ENCODE assay signal across 9 mouse cellular contexts in genomic region chr7:67672650-67673049, GRCm38 (mm10). TPM values are rescaled to one million over a fixed set of nuclear protein-coding genes. Genes with fewer than 3 reads are reported as not detected.
DNase-seq lines count a peak whose midpoint lies in the region; ATAC-seq lines count a peak whose summit lies in the region.
"Had no signal": no experiment of that assay in that cellular context is flagged by ENCODE, and none has a peak within 500 bp of the region (broad histone marks: within the 10 kb centered on the region; RNA-seq: fewer than 3 reads in every experiment).

No protein-coding gene starts in this region.

- H3K9me3 ChIP-seq in heart, embryonic 15.5 days (replicated peaks), result no peaks in the 10 kb centered on the region; the same call in 1 of the 2 replicates
- no peaks in the 10 kb centered on the region for H3K9me3 ChIP-seq in liver, embryonic 13.5 days (replicated peaks)
- no peaks in the 10 kb centered on the region for H3K9me3 ChIP-seq in neural tube, embryonic 14.5 days (ENCODE audit: control insufficient read depth, low read length)

- no peak overlapping the region for H3K9ac ChIP-seq in heart, embryonic 15.5 days
- no peak overlapping the region for H3K9ac ChIP-seq in liver, embryonic 13.5 days
- H3K9ac ChIP-seq in neural tube, embryonic 14.5 days (replicated peaks; ENCODE audit: low read depth, low read length), result no peak overlapping the region

- peak; percentile 92 for ATAC-seq in CD4-positive, CD25-positive, alpha-beta regulatory T cell, adult 4 months
- ATAC-seq in heart, embryonic 15.5 days (replicated peaks; ENCODE audit: insufficient number of reproducible peaks, insufficient read depth, low FRiP score, low read depth), result peak; percentile 61
- no peak for ATAC-seq in liver, embryonic 13.5 days (ENCODE audit: low read depth)
- peak; percentile 69 for ATAC-seq in neural tube, embryonic 14.5 days (ENCODE audit: low read depth)

- peaks cover 18% of the 10 kb centered on the region for H3K4me1 ChIP-seq in heart, embryonic 15.5 days (replicated peaks)
- H3K4me1 ChIP-seq in liver, embryonic 13.5 days (replicated peaks), result no peaks in the 10 kb centered on the region
- H3K4me1 ChIP-seq in neural tube, embryonic 14.5 days (ENCODE audit: control insufficient read depth, insufficient read depth, low read length), result no peaks in the 10 kb centered on the region

- no peak overlapping the region for H3K4me2 ChIP-seq in heart, embryonic 15.5 days
- H3K4me2 ChIP-seq in liver, embryonic 13.5 days, result no peak overlapping the region
- H3K4me2 ChIP-seq in neural tube, embryonic 14.5 days (ENCODE audit: low read depth, low read length), result no peak overlapping the region

- 3% methylated on average over 10 of the region's 10 CpGs for WGBS in heart, embryonic 15.5 days
- WGBS in liver, embryonic 13.5 days (ENCODE audit: insufficient replicate concordance), result 11% methylated on average over 10 of the region's 10 CpGs
- 13% methylated on average over 10 of the region's 10 CpGs for WGBS in neural tube, embryonic 14.5 days

- no peak overlapping the region for H3K27ac ChIP-seq in heart, embryonic 15.5 days
- no peak overlapping the region for H3K27ac ChIP-seq in liver, embryonic 13.5 days
- H3K27ac ChIP-seq in neural tube, embryonic 14.5 days (ENCODE audit: low read depth, low read length), result no peak overlapping the region

- H3K27me3 ChIP-seq in heart, embryonic 15.5 days, result no peaks in the 10 kb centered on the region
- no peaks in the 10 kb centered on the region for H3K27me3 ChIP-seq in liver, embryonic 13.5 days
- no peaks in the 10 kb centered on the region for H3K27me3 ChIP-seq in neural tube, embryonic 14.5 days (ENCODE audit: control insufficient read depth, insufficient read depth, low read length)

- H3K4me3 ChIP-seq in heart, embryonic 15.5 days, result no peak overlapping the region
- no peak overlapping the region for H3K4me3 ChIP-seq in liver, embryonic 13.5 days (replicated peaks)
- H3K4me3 ChIP-seq in neural tube, embryonic 14.5 days (ENCODE audit: low read depth, low read length), result no peak overlapping the region
- H3K4me3 ChIP-seq: erythroblast, embryonic 14.5 days had no signal

- DNase-seq in brain, adult 2 months (ENCODE audit: low read depth, low spot score), result peak; percentile 96
- peak; percentile 92 for DNase-seq in fibroblast of lung, adult 2 months (ENCODE audit: low read depth)
- DNase-seq in kidney, postnatal 10 days, result peak; percentile 96
- peak; percentile 55 for DNase-seq in liver, embryonic 13.5 days
- peak; percentile 82 for DNase-seq in telencephalon, adult 2 months (ENCODE audit: low read depth, low spot score)

- H3K36me3 ChIP-seq in heart, embryonic 15.5 days, result peaks cover 20% of the 10 kb centered on the region; the same call in 1 of the 2 replicates
- H3K36me3 ChIP-seq in liver, embryonic 13.5 days, result peaks cover 9% of the 10 kb centered on the region; the same call in 1 of the 2 replicates
- no peaks in the 10 kb centered on the region for H3K36me3 ChIP-seq in neural tube, embryonic 14.5 days (ENCODE audit: control insufficient read depth, insufficient read depth, low read length)

RNA-seq across cellular contexts. Expression of gene Ttc23, which starts 25.4 kb away (rescaled TPM):
- polyA plus RNA-seq in CD4-positive, CD25-positive, alpha-beta regulatory T cell, adult 4 months (2017; shearing (Covaris generic)), result 1 to 10 TPM; 1.7 to 1.8 TPM
- 15.7 and 20.4 TPM in 2 replicates for polyA plus RNA-seq in heart, embryonic 15.5 days (2015; fragmentation: Nextera tagmentation; extraction: Ambion mirVana)
- polyA plus RNA-seq in liver, embryonic 13.5 days (2015; fragmentation: Nextera tagmentation; extraction: Ambion mirVana), result 4.3 and 4.9 TPM in 2 replicates
- 5.4 and 10.9 TPM in 2 replicates for polyA plus RNA-seq in neural tube, embryonic 14.5 days (2014; fragmentation: Nextera tagmentation; extraction: Ambion mirVana)
- polyA plus RNA-seq: erythroblast, embryonic 14.5 days had no signal

RNA-seq across cellular contexts. Expression of gene Lrrc28, which starts 27.6 kb away (rescaled TPM):
- 10 to 100 TPM; 16.8 to 23.5 TPM for polyA plus RNA-seq in CD4-positive, CD25-positive, alpha-beta regulatory T cell, adult 4 months (2017; shearing (Covaris generic))
- polyA plus RNA-seq in heart, embryonic 15.5 days (2015; fragmentation: Nextera tagmentation; extraction: Ambion mirVana), result 10.7 and 11.5 TPM in 2 replicates
- 7.8 and 10.8 TPM in 2 replicates for polyA plus RNA-seq in liver, embryonic 13.5 days (2015; fragmentation: Nextera tagmentation; extraction: Ambion mirVana)
- 29.1 and 41.1 TPM in 2 replicates for polyA plus RNA-seq in neural tube, embryonic 14.5 days (2014; fragmentation: Nextera tagmentation; extraction: Ambion mirVana)
